Mouse (Mus musculus): Measurements from ENCODE around the gene Tmem51. TPM values are rescaled to one million over a fixed set of nuclear protein-coding genes. Genes with fewer than 3 reads are reported as not detected.

The Tmem51 gene
- total and polyA plus RNA-seq, 3 experiments, result not detected

DNA sequence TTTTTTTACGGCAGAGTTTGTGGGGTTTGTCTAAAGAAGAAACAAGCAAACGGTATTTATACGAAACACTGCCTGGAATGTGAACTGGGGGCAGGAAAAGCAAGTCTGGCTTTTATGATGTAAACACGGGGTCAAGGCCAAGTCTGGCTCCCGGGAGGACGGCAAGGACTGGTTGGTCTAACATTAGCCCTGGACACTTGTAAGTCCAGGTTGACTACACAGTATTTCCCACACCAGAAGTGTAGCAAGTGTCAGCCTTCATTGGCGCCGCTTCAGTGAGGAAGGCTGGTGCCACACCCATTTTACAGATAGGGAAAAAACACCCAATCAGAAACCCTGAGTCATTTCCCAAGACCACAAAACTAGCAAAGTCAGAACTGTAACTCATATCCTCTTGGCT, 18.8 kb downstream of the Tmem51 start:
- Histone ChIP-seq H3K27ac (ENCODE audit: control insufficient read depth, low read depth, low read length) (no peak overlapping the region), H3K9ac (ENCODE audit: control insufficient read depth, low read depth, low read length, poor library complexity, severe bottlenecking) (no peak overlapping the region)

GRCm38 (mm10) chr4:142064582-142065228, 19.4 kb downstream of the Tmem51 start:
- TF ChIP-seq HCFC1 (IDR thresholded peaks at IDR 0.05; ENCODE audit: low read depth, low read length) (no peak), MEF2A (IDR thresholded peaks at IDR 0.05; ENCODE audit: extremely low read depth, insufficient replicate concordance, low read depth, low read length, poor library complexity, severe bottlenecking) (no peak), ETS1 (IDR thresholded peaks at IDR 0.05; ENCODE audit: low read depth, low read length) (no peak), SMC3 (IDR thresholded peaks at IDR 0.05; ENCODE audit: low read depth, low read length) (no peak), UBTF (IDR thresholded peaks at IDR 0.05; ENCODE audit: borderline replicate concordance, insufficient read depth, low read depth, low read length) (no peak), MAFK (IDR thresholded peaks at IDR 0.05; ENCODE audit: borderline replicate concordance, low read depth, low read length) (no peak), E2F4 (IDR thresholded peaks at IDR 0.05; ENCODE audit: borderline replicate concordance, low read depth, low read length) (no peak), ELF1 (IDR thresholded peaks at IDR 0.05; ENCODE audit: low read depth, low read length) (no peak), POLR2AphosphoS5 (IDR thresholded peaks at IDR 0.05; ENCODE audit: borderline replicate concordance, low read depth, low read length) (no peak), NRF1 (IDR thresholded peaks at IDR 0.05; ENCODE audit: insufficient read depth, low read depth, low read length, poor library complexity, severe bottlenecking) (no peak), USF2 (IDR thresholded peaks at IDR 0.05; ENCODE audit: borderline replicate concordance in 1 of 2, insufficient read depth in 1 of 2, low read depth in 1 of 2, low read length in 2 of 2) (no peak), CHD2 (IDR thresholded peaks at IDR 0.05; ENCODE audit: low read length) (no peak), RCOR1 (IDR thresholded peaks at IDR 0.05; ENCODE audit: low read depth, low read length) (no peak), NELFE (IDR thresholded peaks at IDR 0.05; ENCODE audit: low read depth, low read length) (no peak), POLR2A (IDR thresholded peaks at IDR 0.05; ENCODE audit: control insufficient read depth in 1 of 2, insufficient read depth in 1 of 2, low read depth in 1 of 2, low read length in 2 of 2, poor library complexity in 1 of 2) (no peak), MAX (IDR thresholded peaks at IDR 0.05; ENCODE audit: low read length) (no peak), MYB (IDR thresholded peaks at IDR 0.05; ENCODE audit: low read depth, low read length) (no peak), ZMIZ1 (IDR thresholded peaks at IDR 0.05; ENCODE audit: low read depth, low read length) (no peak), SIN3A (IDR thresholded peaks at IDR 0.05; ENCODE audit: low read length) (no peak)
- H3K27me3 ChIP-seq (ENCODE audit: control insufficient read depth in 1 of 2, insufficient read depth in 2 of 2, low read length in 2 of 2), result no peaks in the 10 kb centered on the region
- no peak overlapping the region for H3K27ac ChIP-seq (ENCODE audit: control insufficient read depth, low read depth, low read length)
- no peak overlapping the region for H3K9ac ChIP-seq (ENCODE audit: control insufficient read depth, low read depth, low read length, poor library complexity, severe bottlenecking)
- DNase-seq (ENCODE audit: low read depth, low spot score), result no peak
- H3K36me3 ChIP-seq (ENCODE audit: control insufficient read depth in 1 of 2, insufficient read depth in 2 of 2, low read length in 2 of 2), result no peaks in the 10 kb centered on the region
- H3K4me3 ChIP-seq (ENCODE audit: control insufficient read depth in 1 of 2, insufficient read depth in 1 of 2, low read depth in 2 of 2, low read length in 2 of 2), result no peak overlapping the region
- no peaks in the 10 kb centered on the region for H3K9me3 ChIP-seq (replicated peaks; ENCODE audit: insufficient read depth, low read length)
- H3K4me1 ChIP-seq (ENCODE audit: control insufficient read depth in 1 of 2, insufficient read depth in 2 of 2, low read length in 2 of 2), result no peaks in the 10 kb centered on the region
- no peaks in the 10 kb centered on the region for H3K79me2 ChIP-seq (ENCODE audit: control insufficient read depth, insufficient read depth, low read length, poor library complexity)

More for the DNA sequence above, 18.8 kb downstream of the Tmem51 start:
- Histone ChIP-seq H3K79me2 (ENCODE audit: control insufficient read depth, insufficient read depth, low read length, poor library complexity) (no peaks in the 10 kb centered on the region), H3K4me3 (ENCODE audit: control insufficient read depth in 1 of 2, insufficient read depth in 1 of 2, low read depth in 2 of 2, low read length in 2 of 2) (no peak overlapping the region), H3K27me3 (ENCODE audit: control insufficient read depth in 1 of 2, insufficient read depth in 2 of 2, low read length in 2 of 2) (no peaks in the 10 kb centered on the region), H3K4me1 (ENCODE audit: control insufficient read depth in 1 of 2, insufficient read depth in 2 of 2, low read length in 2 of 2) (no peaks in the 10 kb centered on the region), H3K9me3 (replicated peaks; ENCODE audit: insufficient read depth, low read length) (no peaks in the 10 kb centered on the region), H3K36me3 (ENCODE audit: control insufficient read depth in 1 of 2, insufficient read depth in 2 of 2, low read length in 2 of 2) (no peaks in the 10 kb centered on the region)
- no peak for TF ChIP-seq MXI1 (IDR thresholded peaks at IDR 0.05; ENCODE audit: low read depth, low read length)
- no peak for TF ChIP-seq TCF12 (IDR thresholded peaks at IDR 0.05; ENCODE audit: low read depth, low read length)
- TF ChIP-seq USF2 (IDR thresholded peaks at IDR 0.05; ENCODE audit: borderline replicate concordance in 1 of 2, insufficient read depth in 1 of 2, low read depth in 1 of 2, low read length in 2 of 2), result no peak
- no peak for TF ChIP-seq UBTF (IDR thresholded peaks at IDR 0.05; ENCODE audit: borderline replicate concordance, insufficient read depth, low read depth, low read length)
- DNase-seq (ENCODE audit: low read depth, low spot score), result no peak

Measured in MEL (cell line).